Mouse (Mus musculus) thymus, adult 2 months (tissue): Measurements from ENCODE around the gene Ctnnbl1.

ENCODE experiments used
- CTCF ChIP-seq: fragments of 200-500 bp; IDR thresholded peaks from 2 replicates; pipeline ENCODE4 v1.5.1; 2012; ENCODE audit warnings: mild to moderate bottlenecking, control low read depth, low read length, moderate library complexity, borderline replicate concordance; ENCODE audit not compliant: control insufficient read depth, poor library complexity, insufficient read depth; ENCODE audit errors: extremely low read depth
- POLR2A ChIP-seq: fragments of 200-500 bp; IDR thresholded peaks from 2 replicates; pipeline ENCODE4 v1.6.1; 2012; ENCODE audit warnings: mild to moderate bottlenecking, low read length, control low read depth, moderate library complexity; ENCODE audit not compliant: control insufficient read depth, poor library complexity, insufficient read depth; ENCODE audit errors: extremely low read depth

DNA sequence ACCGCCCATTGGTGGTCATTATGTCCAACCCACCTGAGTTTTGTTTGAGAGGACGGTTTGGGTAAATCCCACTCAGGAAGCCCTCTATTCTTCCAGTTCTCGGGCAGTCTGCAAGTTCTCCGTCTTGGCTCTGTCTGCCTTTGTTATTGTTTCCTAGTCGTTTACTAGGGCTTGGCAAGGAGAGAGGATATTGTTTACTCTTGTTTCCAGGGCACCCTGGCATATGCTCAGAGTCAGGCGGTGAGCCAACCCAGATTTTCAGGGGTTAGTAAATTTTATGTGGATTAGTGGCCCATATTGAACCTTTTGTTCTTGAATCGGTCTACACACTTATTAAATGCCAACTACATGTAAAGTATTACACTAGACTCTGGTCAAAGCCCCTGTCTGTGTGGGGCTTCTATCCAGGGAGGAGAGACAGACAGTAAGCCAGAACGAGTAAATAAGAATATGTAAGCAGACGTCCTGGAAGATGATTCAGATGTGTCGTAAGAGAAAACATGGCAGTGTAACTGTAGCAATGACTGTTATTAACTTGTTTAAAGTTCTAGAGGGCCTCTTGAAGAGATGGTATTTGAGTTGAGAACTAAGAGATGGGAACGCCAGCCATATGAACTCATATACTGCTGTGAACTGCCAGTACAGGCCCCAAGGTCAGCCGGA is 13.9 kb downstream of the Ctnnbl1 start:
- TF ChIP-seq POLR2A: no peak
- TF ChIP-seq CTCF: no peak
